Mouse (Mus musculus) E14TG2a.4 (cell line): ENCODE measurements at regions not wholly inside any gene's neighbourhood (a gene's known extent, or its start where the extent isn't known, plus 50 kb on each side); places are given as distances from the start of the nearest gene placed in this dataset.

Source experiments
- CTCF ChIP-seq: conservative IDR thresholded peaks from 2 replicates; pipeline ENCODE4 v1.5.1; 2014; ENCODE audit warnings: low read length
- NANOG ChIP-seq: IDR thresholded peaks from 2 replicates; pipeline ENCODE4 v1.6.1; 2014; ENCODE audit warnings: borderline replicate concordance, low read length, mixed read lengths
- POU5F1 ChIP-seq: IDR thresholded peaks from 2 replicates; pipeline ENCODE4 v1.6.1; 2014; ENCODE audit warnings: low read length, borderline replicate concordance

DNA sequence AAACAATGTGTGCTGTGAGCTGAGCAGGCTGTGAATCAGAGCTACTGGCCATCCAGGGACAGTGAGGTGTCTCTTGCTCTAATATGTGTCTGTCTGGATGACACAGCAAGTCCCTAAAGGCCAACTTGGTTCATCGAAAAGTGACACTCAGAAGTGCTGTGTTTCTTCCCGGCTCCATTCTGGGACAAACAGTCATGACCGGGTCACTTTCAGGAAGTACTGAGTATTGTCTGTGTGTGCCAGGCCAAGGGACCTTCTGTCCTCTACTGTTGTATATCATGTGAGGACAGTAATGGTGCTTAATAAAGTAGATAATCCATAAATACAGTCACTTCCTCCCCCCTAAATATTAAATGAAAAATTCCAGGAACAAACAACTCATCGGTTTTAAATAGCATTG lies 87.2 kb upstream of the Cd93 start:
- TF ChIP-seq CTCF (no peak), NANOG (no peak), POU5F1 (no peak)
